Mouse (Mus musculus): ENCODE results near the gene 4930562C15Rik.

GRCm38 (mm10) chr16:4796631-4797030 is 38.6 kb upstream of the 4930562C15Rik start:
- TF ChIP-seq CTCF (IDR thresholded peaks at IDR 0.05; ENCODE audit: control insufficient read depth, insufficient read depth, insufficient read length) (no peak), CEBPB (IDR thresholded peaks at IDR 0.05; ENCODE audit: low read depth) (no peak)

Data from C2C12 (cell line).